In the genomic region with DNA sequence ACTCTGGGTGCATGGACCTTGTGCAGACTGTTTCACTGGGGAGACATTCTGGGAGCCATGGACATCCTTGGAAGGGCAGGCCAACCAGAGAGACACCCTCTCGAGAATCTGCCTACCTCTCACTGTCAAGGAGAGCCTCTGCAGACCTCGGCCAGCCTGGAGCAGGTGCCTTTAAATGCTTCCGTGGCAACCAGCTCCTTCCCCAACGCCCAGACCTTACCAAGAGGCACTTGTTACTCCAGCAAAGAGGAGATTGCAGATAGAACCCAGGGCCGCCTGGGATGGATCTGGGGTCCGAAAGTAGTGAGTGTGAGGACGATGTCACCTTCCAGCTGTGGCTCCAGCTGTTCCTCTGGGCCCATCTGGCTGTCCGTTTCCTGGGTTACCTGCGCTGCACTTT, we compare ENCODE assay signal across 12 mouse cellular contexts. TPM values are rescaled to one million over a fixed set of nuclear protein-coding genes. Genes with fewer than 3 reads are reported as not detected.
DNase-seq lines count a peak whose midpoint lies in the region; ATAC-seq and TF ChIP-seq lines count a peak whose summit lies in the region.
"Had no signal": no experiment of that assay in that cellular context is flagged by ENCODE, and none has a peak within 500 bp of the region (broad histone marks: within the 10 kb centered on the region; RNA-seq: fewer than 3 reads in every experiment).

No protein-coding gene starts in this region.

- TF ChIP-seq POLR2A in heart, adult 2 months (IDR thresholded peaks at IDR 0.05; ENCODE audit: insufficient read depth, low read depth, low read length) = no peak

- TF ChIP-seq EP300 in heart, adult 2 months (IDR thresholded peaks at IDR 0.05; ENCODE audit: insufficient read depth, low read depth, low read length) = no peak

- peaks cover 16% of the 10 kb centered on the region for H3K4me1 ChIP-seq in heart, adult 2 months (ENCODE audit: control insufficient read depth, insufficient read depth, low read length)
- H3K4me1 ChIP-seq in heart, embryonic 11.5 days (ENCODE audit: control insufficient read depth, insufficient read depth, low read length) = peaks cover 53% of the 10 kb centered on the region
- H3K4me1 ChIP-seq in kidney, embryonic 15.5 days = peaks cover 40% of the 10 kb centered on the region
- peaks cover 32% of the 10 kb centered on the region for H3K4me1 ChIP-seq in neural tube, embryonic 12.5 days

- no peak for ATAC-seq in heart, embryonic 11.5 days (replicated peaks; ENCODE audit: insufficient number of reproducible peaks, low FRiP score, low TSS enrichment)
- ATAC-seq in kidney, embryonic 15.5 days (replicated peaks; ENCODE audit: low FRiP score) = no peak
- no peak for ATAC-seq in neural tube, embryonic 12.5 days (ENCODE audit: low FRiP score, low read depth)
- ATAC-seq in erythroid progenitor cell, adult 5-6 weeks (replicated peaks; ENCODE audit: low FRiP score, poor library complexity, severe bottlenecking) = no peak

- no peaks in the 10 kb centered on the region for H3K9me3 ChIP-seq in heart, embryonic 11.5 days (replicated peaks; ENCODE audit: control insufficient read depth, low read length)
- no peaks in the 10 kb centered on the region for H3K9me3 ChIP-seq in kidney, embryonic 15.5 days (replicated peaks)
- no peaks in the 10 kb centered on the region for H3K9me3 ChIP-seq in neural tube, embryonic 12.5 days
- H3K9me3 ChIP-seq: liver, embryonic 15.5 days had no signal

- 69% methylated on average over 9 of the region's 9 CpGs for WGBS in heart, adult 2 months
- WGBS in heart, embryonic 11.5 days (ENCODE audit: insufficient replicate concordance) = 61% methylated on average over 9 of the region's 9 CpGs
- WGBS in kidney, embryonic 15.5 days = 70% methylated on average over 9 of the region's 9 CpGs
- WGBS in neural tube, embryonic 12.5 days = 82% methylated on average over 9 of the region's 9 CpGs

- DNase-seq in heart, adult 2 months = no peak
- no peak for DNase-seq in kidney, postnatal 36 days
- no peak for DNase-seq in neural tube, embryonic 10.5 days (ENCODE audit: extremely low spot score, low spot score)
- no peak for DNase-seq in spleen, adult 18-20 months
- DNase-seq: gastrocnemius, postnatal 10 days; thymus, postnatal 14 days had no signal

- peaks cover 2% of the 10 kb centered on the region for H3K79me2 ChIP-seq in heart, adult 2 months (replicated peaks; ENCODE audit: control insufficient read depth, insufficient read depth, low read length)

- peak overlapping the region; percentile 24 for H3K4me3 ChIP-seq in heart, adult 2 months
- no peak overlapping the region for H3K4me3 ChIP-seq in heart, embryonic 11.5 days (ENCODE audit: low read depth, low read length)
- no peak overlapping the region for H3K4me3 ChIP-seq in kidney, embryonic 15.5 days (replicated peaks)
- H3K4me3 ChIP-seq in neural tube, embryonic 12.5 days = no peak overlapping the region
- H3K4me3 ChIP-seq: liver, embryonic 15.5 days had no signal

- peak overlapping the region; percentile 15 for H3K9ac ChIP-seq in heart, adult 2 months (ENCODE audit: low read depth, low read length)
- no peak overlapping the region for H3K9ac ChIP-seq in heart, embryonic 11.5 days (ENCODE audit: low read depth, low read length)
- H3K9ac ChIP-seq in kidney, embryonic 15.5 days = no peak overlapping the region
- no peak overlapping the region for H3K9ac ChIP-seq in neural tube, embryonic 12.5 days
- H3K9ac ChIP-seq: liver, embryonic 15.5 days had no signal

- no peaks in the 10 kb centered on the region for H3K27me3 ChIP-seq in heart, adult 2 months (ENCODE audit: control insufficient read depth, insufficient read depth, low read length)
- no peaks in the 10 kb centered on the region for H3K27me3 ChIP-seq in heart, embryonic 11.5 days (ENCODE audit: control insufficient read depth, insufficient read depth, low read length)
- no peaks in the 10 kb centered on the region for H3K27me3 ChIP-seq in kidney, embryonic 15.5 days
- H3K27me3 ChIP-seq in neural tube, embryonic 12.5 days (replicated peaks) = no peaks in the 10 kb centered on the region
- H3K27me3 ChIP-seq: liver, embryonic 15.5 days had no signal

- no peak for TF ChIP-seq CTCF in heart, adult 2 months (IDR thresholded peaks at IDR 0.05)

- H3K36me3 ChIP-seq in heart, adult 2 months (ENCODE audit: control insufficient read depth, insufficient read depth, low read length) = no peaks in the 10 kb centered on the region
- H3K36me3 ChIP-seq in heart, embryonic 11.5 days (ENCODE audit: control insufficient read depth, insufficient read depth, low read length) = peaks cover 20% of the 10 kb centered on the region
- H3K36me3 ChIP-seq in kidney, embryonic 15.5 days = peaks cover 34% of the 10 kb centered on the region
- peaks cover 39% of the 10 kb centered on the region for H3K36me3 ChIP-seq in neural tube, embryonic 12.5 days

- no peak overlapping the region for H3K4me2 ChIP-seq in heart, embryonic 11.5 days
- no peak overlapping the region for H3K4me2 ChIP-seq in kidney, embryonic 15.5 days
- 0 out of 2 replicates have a peak overlapping the region, but pooled peaks have one; percentile 6 for H3K4me2 ChIP-seq in neural tube, embryonic 12.5 days (replicated peaks)
- H3K4me2 ChIP-seq: liver, embryonic 15.5 days had no signal

- H3K27ac ChIP-seq in heart, adult 2 months = peak overlapping the region; percentile 82
- no peak overlapping the region for H3K27ac ChIP-seq in heart, embryonic 11.5 days (ENCODE audit: low read depth, low read length)
- H3K27ac ChIP-seq in kidney, embryonic 15.5 days = peak overlapping the region; percentile 57; the same call in 1 of the 2 replicates
- no peak overlapping the region for H3K27ac ChIP-seq in neural tube, embryonic 12.5 days

- intact Hi-C loops in heart, adult 2 months (cut with DNase I) = no loop called here

RNA-seq across cellular contexts. Expression of a gene that starts 5.4 kb away (rescaled TPM):
- total RNA-seq in heart, adult 2 months (2021) = 100 to 1,000 TPM; 306 to 331 TPM
- polyA plus RNA-seq in heart, adult 2 months (2012; rRNA removed) = 239 and 333 TPM in 2 replicates
- 136 and 139 TPM in 2 replicates for polyA plus RNA-seq in heart, embryonic 11.5 days (2014; fragmentation: Nextera tagmentation; extraction: Ambion mirVana)
- 161 and 163 TPM in 2 replicates for polyA plus RNA-seq in kidney, embryonic 15.5 days (2015; fragmentation: Nextera tagmentation; extraction: Ambion mirVana)
- 215 and 218 TPM in 2 replicates for polyA plus RNA-seq in neural tube, embryonic 12.5 days (2016; fragmentation: Nextera tagmentation; extraction: Ambion mirVana)
- 11.5 and 13.0 TPM in 2 replicates for total RNA-seq in erythroid progenitor cell, adult 5-6 weeks (2015; ENCODE audit: low replicate concordance)
- total RNA-seq in erythroid progenitor cell, adult 5-6 weeks (2017; ENCODE audit: low replicate concordance) = 6.7 and 17.2 TPM in 2 replicates

RNA-seq across cellular contexts. Expression of a gene that starts 19.3 kb away (rescaled TPM):
- total RNA-seq in heart, adult 2 months (2021) = 10 to 100 TPM; 21.6 to 29.9 TPM
- 29.7 and 32.1 TPM in 2 replicates for polyA plus RNA-seq in heart, adult 2 months (2012; rRNA removed)
- 8.1 and 10.1 TPM in 2 replicates for polyA plus RNA-seq in heart, embryonic 11.5 days (2014; fragmentation: Nextera tagmentation; extraction: Ambion mirVana)
- polyA plus RNA-seq in kidney, embryonic 15.5 days (2015; fragmentation: Nextera tagmentation; extraction: Ambion mirVana) = 11.0 and 11.5 TPM in 2 replicates
- polyA plus RNA-seq in neural tube, embryonic 12.5 days (2016; fragmentation: Nextera tagmentation; extraction: Ambion mirVana) = 9.7 and 9.8 TPM in 2 replicates
- 114 and 119 TPM in 2 replicates for total RNA-seq in erythroid progenitor cell, adult 5-6 weeks (2015; ENCODE audit: low replicate concordance)
- 51.6 and 80.9 TPM in 2 replicates for total RNA-seq in erythroid progenitor cell, adult 5-6 weeks (2017; ENCODE audit: low replicate concordance)

RNA-seq across cellular contexts. Expression of a gene that starts 22.9 kb away (rescaled TPM):
- 1 to 10 TPM; 1.7 to 1.8 TPM for total RNA-seq in heart, adult 2 months (2021)
- 2.2 and 3.7 TPM in 2 replicates for polyA plus RNA-seq in heart, adult 2 months (2012; rRNA removed)
- 69.4 and 72.2 TPM in 2 replicates for polyA plus RNA-seq in heart, embryonic 11.5 days (2014; fragmentation: Nextera tagmentation; extraction: Ambion mirVana)
- polyA plus RNA-seq in kidney, embryonic 15.5 days (2015; fragmentation: Nextera tagmentation; extraction: Ambion mirVana) = 60.7 and 62.2 TPM in 2 replicates
- polyA plus RNA-seq in neural tube, embryonic 12.5 days (2016; fragmentation: Nextera tagmentation; extraction: Ambion mirVana) = 37.1 and 41.6 TPM in 2 replicates
- 188 and 195 TPM in 2 replicates for total RNA-seq in erythroid progenitor cell, adult 5-6 weeks (2015; ENCODE audit: low replicate concordance)
- total RNA-seq in erythroid progenitor cell, adult 5-6 weeks (2017; ENCODE audit: low replicate concordance) = 120 and 123 TPM in 2 replicates

RNA-seq across cellular contexts. Expression of a gene that starts 23.1 kb away (rescaled TPM):
- total RNA-seq in heart, adult 2 months (2021) = under 1 TPM in 1 of 2 experiments, not detected in 1; 0.26 TPM
- 0.16 and 0.50 TPM in 2 replicates for polyA plus RNA-seq in heart, adult 2 months (2012; rRNA removed)
- 0.42 and 0.52 TPM in 2 replicates for polyA plus RNA-seq in heart, embryonic 11.5 days (2014; fragmentation: Nextera tagmentation; extraction: Ambion mirVana)
- 1.2 and 1.3 TPM in 2 replicates for polyA plus RNA-seq in kidney, embryonic 15.5 days (2015; fragmentation: Nextera tagmentation; extraction: Ambion mirVana)
- polyA plus RNA-seq in neural tube, embryonic 12.5 days (2016; fragmentation: Nextera tagmentation; extraction: Ambion mirVana) = 0.83 and 0.95 TPM in 2 replicates
- total RNA-seq in erythroid progenitor cell, adult 5-6 weeks (2015; ENCODE audit: low replicate concordance) = 1.8 and 10.5 TPM in 2 replicates
- 2.6 and 4.7 TPM in 2 replicates for total RNA-seq in erythroid progenitor cell, adult 5-6 weeks (2017; ENCODE audit: low replicate concordance)
- total RNA-seq: common myeloid progenitor, adult 5-6 weeks had no signal

RNA-seq across cellular contexts. Expression of a gene that starts 23.2 kb away (rescaled TPM):
- 1 to 10 TPM; 1.3 to 1.7 TPM for total RNA-seq in heart, adult 2 months (2021)
- 1.9 and 2.8 TPM in 2 replicates for polyA plus RNA-seq in heart, adult 2 months (2012; rRNA removed)
- 0.58 and 0.76 TPM in 2 replicates for polyA plus RNA-seq in heart, embryonic 11.5 days (2014; fragmentation: Nextera tagmentation; extraction: Ambion mirVana)
- polyA plus RNA-seq in kidney, embryonic 15.5 days (2015; fragmentation: Nextera tagmentation; extraction: Ambion mirVana) = 0.69 and 0.71 TPM in 2 replicates
- 0.60 and 0.86 TPM in 2 replicates for polyA plus RNA-seq in neural tube, embryonic 12.5 days (2016; fragmentation: Nextera tagmentation; extraction: Ambion mirVana)
- total RNA-seq in erythroid progenitor cell, adult 5-6 weeks (2015; ENCODE audit: low replicate concordance) = not detected in 2 replicates
- 1.0 TPM in 1 of 2 replicates, not detected in the other for total RNA-seq in erythroid progenitor cell, adult 5-6 weeks (2017; ENCODE audit: low replicate concordance)

Comparison
In these comparisons a context has a peak if more than half of its experiments do, and no peak if none do; other contexts are left out.
1. H3K27ac ChIP-seq: peak in heart, adult 2 months (single experiment) and kidney, embryonic 15.5 days (single experiment); none in heart, embryonic 11.5 days (single experiment) and neural tube, embryonic 12.5 days (single experiment).